Mouse (Mus musculus): Measurements from ENCODE around the gene Gtf2h5. TPM values are rescaled to one million over a fixed set of nuclear protein-coding genes. Genes with fewer than 3 reads are reported as not detected.

Gtf2h5 gene
- 1.2 and 3.6 TPM in 2 replicates for polyA plus RNA-seq (2012; ENCODE audit: low replicate concordance)

GRCm38 (mm10) chr17:6079287-6080122, at the start of gene Gtf2h5, which contains the start of gene Serac1:
Gene Gtf2h5 (plus strand): TSS chr17:6079786.
Gene Serac1 (minus strand): TSS chr17:6079741.

GRCm38 (mm10) chr17:6106361-6107014, 26.9 kb downstream of the Gtf2h5 start, which contains the start of gene Tulp4:
Gene Tulp4 (plus strand): TSS chr17:6106437.

Other genes starting within 250 kb of the Gtf2h5 start
- 39.8 and 66.2 TPM in 2 replicates for gene Snx9, start 238.5 kb upstream of the Gtf2h5 start, polyA plus RNA-seq (2012; ENCODE audit: low replicate concordance)
- 5.2 and 8.6 TPM in 2 replicates for gene Synj2, start 138.5 kb upstream of the Gtf2h5 start, polyA plus RNA-seq (2012; ENCODE audit: low replicate concordance)
- gene Serac1, start within 50 bp of the Gtf2h5 start, polyA plus RNA-seq (2012; ENCODE audit: low replicate concordance), result 3.8 and 4.0 TPM in 2 replicates
- 47.0 and 76.4 TPM in 2 replicates for gene Tulp4, start 26.7 kb downstream of the Gtf2h5 start, polyA plus RNA-seq (2012; ENCODE audit: low replicate concordance)
- 4.9 and 9.4 TPM in 2 replicates for gene Tmem181a, start 177.1 kb downstream of the Gtf2h5 start, polyA plus RNA-seq (2012; ENCODE audit: low replicate concordance)
- 0.36 and 0.86 TPM in 2 replicates for gene Dynlt1a, start 237.7 kb downstream of the Gtf2h5 start, polyA plus RNA-seq (2012; ENCODE audit: low replicate concordance)

Measured in hematopoietic multipotent progenitor cell, adult 10-12 weeks (in vitro differentiated cells).